Mouse (Mus musculus) stomach, embryonic 14.5 days (tissue): ENCODE data around the gene Adprhl1. TPM values are rescaled to one million over a fixed set of nuclear protein-coding genes. Genes with fewer than 3 reads are reported as not detected.

Source experiments
- ATAC-seq: fragments of 200-750 bp; cut with Nextera tagmentation; 2 replicates; pipeline ENCODE4 v1.8.0; 2017; ENCODE audit warnings: low read depth, moderate TSS enrichment; ENCODE audit not compliant: insufficient number of reproducible peaks, insufficient read depth, low FRiP score
- H3K27ac ChIP-seq: fragments of 300-500 bp; sonication (generic); 2 replicates; pipeline ENCODE4 v1.5.1; 2014; ENCODE audit warnings: mild to moderate bottlenecking, low read length, moderate library complexity, mixed read lengths
- H3K27me3 ChIP-seq: fragments of 300-500 bp; sonication (generic); 2 replicates; pipeline ENCODE4 v1.6.1; 2014; ENCODE audit warnings: low read length, control low read depth, mixed read lengths; ENCODE audit not compliant: control insufficient read depth, insufficient read depth
- H3K36me3 ChIP-seq: fragments of 300-500 bp; sonication (generic); 2 replicates; pipeline ENCODE4 v1.6.1; 2014; ENCODE audit warnings: mild to moderate bottlenecking, control low read depth, low read length, moderate library complexity, mixed read lengths; ENCODE audit not compliant: control insufficient read depth, insufficient read depth
- H3K4me1 ChIP-seq: fragments of 300-500 bp; sonication (generic); 2 replicates; pipeline ENCODE4 v1.6.1; 2014; ENCODE audit warnings: low read length, control low read depth, mixed read lengths; ENCODE audit not compliant: control insufficient read depth, insufficient read depth
- H3K4me2 ChIP-seq: fragments of 300-500 bp; sonication (generic); replicated peaks from 2 replicates; pipeline ENCODE4 v1.6.1; 2014; ENCODE audit warnings: low read depth, low read length, control low read depth
- H3K4me3 ChIP-seq: fragments of 300-500 bp; sonication (generic); 2 replicates; pipeline ENCODE4 v1.5.1; 2014; ENCODE audit warnings: low read depth, low read length, control low read depth
- H3K9ac ChIP-seq: fragments of 300-500 bp; sonication (generic); replicated peaks from 2 replicates; pipeline ENCODE4 v1.6.1; 2014; ENCODE audit warnings: low read depth, mild to moderate bottlenecking, control low read depth, low read length, moderate library complexity, mixed read lengths
- H3K9me3 ChIP-seq: fragments of 300-500 bp; sonication (generic); 2 replicates; pipeline ENCODE4 v1.6.1; 2016; ENCODE audit warnings: low read depth, low read length, control low read depth; ENCODE audit not compliant: control insufficient read depth
- WGBS: fragments of 180-500 bp; shearing (Covaris S2); extraction: QIAGEN DNeasy Blood & Tissue Kit; methylation state at CpG from one replicate; pipeline ENCODE4 v1.1.7; 2014; 5-methylcytosine and 5-hydroxymethylcytosine counted together
- polyA plus RNA-seq: library from polyadenylated mRNA; unstranded; fragments of >200 nt; fragmentation: Nextera tagmentation; extraction: Ambion mirVana; gene quantifications from 2 replicates; pipeline ENCODE4 v1.2.1, GENCODE M21; 2014

The Adprhl1 gene
- polyA plus RNA-seq, 1 experiment from 2014 or later: not detected

- 77% methylated on average over 10 of the region's 10 CpGs for WGBS
- H3K27ac ChIP-seq: no peak overlapping the region
- no peaks in the 10 kb centered on the region for H3K4me1 ChIP-seq
- no peak overlapping the region for H3K9ac ChIP-seq
- H3K36me3 ChIP-seq: no peaks in the 10 kb centered on the region
- H3K4me2 ChIP-seq: no peak overlapping the region
- H3K9me3 ChIP-seq: no peaks in the 10 kb centered on the region
- H3K27me3 ChIP-seq: no peaks in the 10 kb centered on the region
- ATAC-seq: no peak
- H3K4me3 ChIP-seq: no peak overlapping the region
Observed at GRCm38 (mm10) chr8:13242985-13243870, 10.7 kb downstream of the Adprhl1 start.

- Histone ChIP-seq H3K4me2 (no peak overlapping the region), H3K36me3 (no peaks in the 10 kb centered on the region), H3K4me1 (no peaks in the 10 kb centered on the region), H3K4me3 (no peak overlapping the region), H3K9ac (no peak overlapping the region), H3K9me3 (no peaks in the 10 kb centered on the region), H3K27ac (no peak overlapping the region), H3K27me3 (no peaks in the 10 kb centered on the region)
- 69% methylated on average over 7 of the region's 7 CpGs for WGBS
- ATAC-seq: no peak
Observed at GRCm38 (mm10) chr8:13240691-13241090, 13.3 kb downstream of the Adprhl1 start.

GRCm38 (mm10) chr8:13240055-13240454 is 13.9 kb downstream of the Adprhl1 start:
- Histone ChIP-seq H3K4me2 (no peak overlapping the region), H3K27me3 (no peaks in the 10 kb centered on the region), H3K9me3 (no peaks in the 10 kb centered on the region), H3K36me3 (no peaks in the 10 kb centered on the region), H3K4me3 (no peak overlapping the region), H3K4me1 (no peaks in the 10 kb centered on the region), H3K27ac (no peak overlapping the region), H3K9ac (no peak overlapping the region)
- ATAC-seq: no peak
- 88% methylated on average over 9 of the region's 9 CpGs for WGBS

- Histone ChIP-seq H3K4me1 (no peaks in the 10 kb centered on the region), H3K36me3 (no peaks in the 10 kb centered on the region), H3K4me3 (no peak overlapping the region), H3K9ac (no peak overlapping the region), H3K27ac (no peak overlapping the region), H3K9me3 (no peaks in the 10 kb centered on the region), H3K27me3 (no peaks in the 10 kb centered on the region), H3K4me2 (no peak overlapping the region)
- 92% methylated on average over 13 of the region's 13 CpGs for WGBS
- ATAC-seq: no peak
Observed at GRCm38 (mm10) chr8:13234803-13235202, 19.2 kb downstream of the Adprhl1 start.

DNA sequence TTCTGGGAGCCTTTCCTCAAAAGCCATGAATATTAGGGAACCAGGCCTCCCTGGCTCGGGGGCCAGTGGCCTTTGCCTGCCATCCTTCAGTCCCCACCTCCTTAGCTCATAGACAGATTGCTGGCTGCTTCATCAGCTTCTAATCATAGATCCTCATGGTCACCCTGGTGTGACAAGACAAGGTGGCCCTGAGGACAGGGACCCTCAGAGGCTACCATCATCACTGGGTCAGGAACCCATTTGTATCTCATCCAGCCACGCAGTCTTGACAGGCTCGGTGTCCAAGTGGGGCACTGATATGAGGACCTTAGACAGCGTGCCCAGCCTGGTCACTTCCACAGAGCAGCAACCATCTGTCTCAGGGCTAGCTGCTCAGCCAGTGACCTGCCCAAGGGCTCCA is 23.5 kb downstream of the Adprhl1 start:
- Histone ChIP-seq H3K9me3 (no peaks in the 10 kb centered on the region), H3K27ac (no peak overlapping the region), H3K36me3 (no peaks in the 10 kb centered on the region), H3K4me3 (no peak overlapping the region), H3K4me2 (no peak overlapping the region), H3K27me3 (no peaks in the 10 kb centered on the region), H3K4me1 (no peaks in the 10 kb centered on the region), H3K9ac (no peak overlapping the region)
- WGBS: 86% methylated on average over 4 of the region's 4 CpGs
- ATAC-seq: no peak

- Histone ChIP-seq H3K9ac (no peak overlapping the region), H3K4me2 (no peak overlapping the region)
- WGBS: 84% methylated on average over 12 of the region's 12 CpGs
Observed at GRCm38 (mm10) chr8:13229802-13230201, 24.2 kb downstream of the Adprhl1 start.

DNA sequence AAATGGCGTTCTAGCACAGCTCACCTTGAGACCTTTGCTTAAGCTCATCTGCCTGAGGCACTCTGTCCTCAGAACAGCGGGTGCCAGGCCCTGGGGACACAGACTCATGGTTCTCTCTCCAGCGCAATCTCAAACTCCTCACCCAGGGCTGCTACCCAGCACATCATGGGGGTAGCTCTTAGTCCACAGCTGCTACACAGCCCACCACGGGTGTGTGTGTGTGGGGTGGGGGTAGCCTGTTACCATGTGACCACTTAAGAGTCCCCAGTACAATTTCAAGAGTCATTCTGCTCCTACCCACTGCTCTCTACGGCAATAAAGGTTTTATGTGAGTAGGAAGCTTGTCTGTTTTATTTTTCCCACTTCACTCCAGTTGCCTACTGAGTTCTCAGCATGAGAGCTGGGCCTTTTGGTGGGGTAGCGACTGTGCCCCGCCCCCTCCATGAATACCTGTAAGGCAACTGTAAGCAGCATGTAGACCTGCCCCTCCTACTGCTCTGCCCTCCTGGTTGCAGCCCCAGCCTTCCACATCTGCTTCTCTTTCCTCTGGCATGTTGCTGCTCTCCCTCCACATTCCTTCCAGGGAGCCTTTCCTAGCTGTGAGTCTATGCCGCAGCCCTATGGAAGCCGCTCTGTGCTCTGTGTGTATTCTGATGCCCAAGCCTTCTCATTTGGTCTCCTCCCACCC is 24.9 kb downstream of the Adprhl1 start:
- no peak overlapping the region for H3K4me3 ChIP-seq
- H3K27ac ChIP-seq: no peak overlapping the region
- 45% methylated on average over 9 of the region's 9 CpGs for WGBS
- H3K4me1 ChIP-seq: no peaks in the 10 kb centered on the region
- no peak overlapping the region for H3K4me2 ChIP-seq
- H3K9me3 ChIP-seq: no peaks in the 10 kb centered on the region
- H3K27me3 ChIP-seq: no peaks in the 10 kb centered on the region
- no peak overlapping the region for H3K9ac ChIP-seq
- ATAC-seq: no peak
- H3K36me3 ChIP-seq: no peaks in the 10 kb centered on the region

More at GRCm38 (mm10) chr8:13229802-13230201, 24.2 kb downstream of the Adprhl1 start:
- ATAC-seq: no peak
- Histone ChIP-seq H3K27me3 (no peaks in the 10 kb centered on the region), H3K4me1 (no peaks in the 10 kb centered on the region), H3K4me3 (no peak overlapping the region), H3K9me3 (no peaks in the 10 kb centered on the region), H3K36me3 (no peaks in the 10 kb centered on the region), H3K27ac (no peak overlapping the region)

- no peak overlapping the region for H3K4me3 ChIP-seq
- no peak overlapping the region for H3K9ac ChIP-seq
- no peaks in the 10 kb centered on the region for H3K36me3 ChIP-seq
- 61% methylated on average over 3 of the region's 3 CpGs for WGBS
- no peak overlapping the region for H3K4me2 ChIP-seq
- H3K9me3 ChIP-seq: no peaks in the 10 kb centered on the region
- H3K27me3 ChIP-seq: no peaks in the 10 kb centered on the region
- no peaks in the 10 kb centered on the region for H3K4me1 ChIP-seq
- ATAC-seq: no peak
- no peak overlapping the region for H3K27ac ChIP-seq
Observed at GRCm38 (mm10) chr8:13227184-13227583, 26.8 kb downstream of the Adprhl1 start.
